Mouse (Mus musculus): ENCODE results near the gene Olfr1030. TPM values are rescaled to one million over a fixed set of nuclear protein-coding genes. Genes with fewer than 3 reads are reported as not detected.
"Not testable (repeated sequence)": the region's sequence is repeated elsewhere in the genome, so short reads cannot be mapped to it uniquely, and the experiment has no call there.

The Olfr1030 gene
- total RNA-seq (2021): not detected
- long read RNA-seq: 0 reads

DNA sequence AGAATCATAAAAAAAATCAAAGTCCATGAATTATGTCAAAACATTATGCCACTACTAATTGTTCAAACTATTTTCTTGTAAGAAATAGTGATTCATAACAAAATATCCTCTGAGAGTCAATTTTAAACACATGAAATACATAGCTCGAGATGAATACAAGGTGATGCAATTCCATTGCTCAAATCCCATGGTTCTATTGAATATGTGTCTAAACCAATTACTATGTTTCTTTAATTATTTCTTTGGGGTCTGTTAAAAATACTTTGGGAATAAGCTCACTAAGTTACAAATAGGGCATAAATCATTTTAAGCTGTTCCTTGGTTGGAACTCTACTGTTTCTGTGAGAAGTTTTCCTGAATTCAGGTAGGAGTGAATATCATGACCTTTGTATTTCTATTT, at the start of gene Olfr1030:
TSS of gene Olfr1030 (plus strand) at position 301 of the 400 bp plus-strand sequence.
- no peak for DNase-seq (ENCODE audit: low spot score in 2 of 2)

DNA sequence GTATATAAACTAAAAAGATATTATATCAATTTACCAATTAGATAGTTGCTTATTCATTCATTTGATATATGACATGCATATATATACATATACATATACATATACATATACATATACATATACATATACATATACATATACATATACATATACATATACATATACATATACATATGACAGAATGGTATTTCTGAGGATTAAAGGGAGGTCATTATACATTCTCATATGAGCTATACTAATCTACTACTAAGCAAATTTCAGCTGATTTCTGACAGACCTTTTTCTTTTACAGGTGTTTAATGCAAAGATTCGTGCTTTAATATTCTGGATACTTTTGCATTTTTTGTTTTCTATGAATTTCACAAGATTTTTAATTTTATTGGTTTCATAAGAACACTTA, 28.9 kb upstream of the Olfr1030 start, which contains the start of gene Olfr1028:
TSS of gene Olfr1028 (plus strand) at position 301 of the 400 bp plus-strand sequence.
- no peak for DNase-seq (ENCODE audit: low spot score in 2 of 2)

DNA sequence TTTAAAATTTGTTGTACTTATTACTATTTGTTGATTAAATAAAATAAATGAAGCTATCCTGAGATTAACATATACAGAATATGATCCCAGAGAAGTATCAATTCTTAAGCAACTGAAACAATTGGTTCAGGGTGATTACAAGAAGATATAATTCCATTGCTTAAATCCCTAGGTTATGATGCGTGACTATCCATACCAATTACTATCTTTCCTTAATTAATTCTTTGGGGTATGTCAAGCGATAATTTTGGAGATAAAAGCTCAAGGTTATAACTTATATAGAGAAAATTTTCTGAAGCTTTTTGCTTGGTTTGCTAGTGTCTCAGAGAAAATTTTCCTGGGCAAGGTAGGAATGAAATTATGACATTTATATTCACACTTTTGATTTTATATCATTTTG, 5.5 kb upstream of the Olfr1030 start, which contains the start of gene Olfr1029:
TSS of gene Olfr1029 (plus strand) at position 301 of the 400 bp plus-strand sequence.
- DNase-seq (ENCODE audit: low spot score in 2 of 2): no peak

DNA sequence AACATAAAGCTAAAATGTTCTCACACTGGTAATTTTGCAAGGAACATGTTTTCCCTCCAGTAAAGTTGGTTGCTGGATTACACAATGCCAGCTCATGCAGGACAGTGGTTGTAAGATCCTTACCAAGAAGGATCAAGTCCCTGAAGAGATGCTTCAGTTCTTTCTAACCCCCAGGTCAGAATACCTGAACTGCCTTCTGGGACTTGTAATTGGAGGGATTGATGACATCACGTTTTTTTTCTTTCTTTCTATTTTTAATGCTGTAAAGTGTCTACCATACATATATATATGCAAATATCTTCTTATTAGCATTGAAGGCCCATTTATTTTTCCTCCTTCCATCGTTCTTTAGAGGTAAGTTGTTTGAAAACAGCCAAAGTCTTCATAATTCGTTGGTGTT, 10.9 kb downstream of the Olfr1030 start, which contains the start of gene Olfr1031:
TSS of gene Olfr1031 (plus strand) at position 301 of the 400 bp plus-strand sequence.
- no peak for DNase-seq (ENCODE audit: low spot score in 2 of 2)

DNA sequence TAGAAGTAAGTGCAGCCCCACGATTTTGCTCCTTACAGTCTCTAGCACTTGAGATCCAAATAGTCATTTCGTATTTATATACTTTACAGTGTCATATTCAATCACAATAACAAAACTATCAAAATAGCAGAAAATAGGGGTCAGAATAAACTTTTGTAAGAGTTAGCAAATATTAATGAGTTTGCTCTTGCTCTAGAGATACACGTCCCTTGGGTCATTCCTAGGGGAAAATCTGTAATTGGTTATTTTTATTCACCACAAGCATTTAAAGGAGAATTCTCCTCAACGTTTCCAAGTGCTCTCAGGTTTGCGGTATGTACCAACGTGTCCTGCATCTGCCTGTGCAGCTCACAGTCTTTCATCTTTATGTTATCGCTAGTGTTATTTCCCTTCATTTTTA, 26.2 kb downstream of the Olfr1030 start, which contains the start of gene Olfr1032:
TSS of gene Olfr1032 (plus strand) at position 301 of the 400 bp plus-strand sequence.
- no peak for DNase-seq (ENCODE audit: low spot score in 2 of 2)

DNA sequence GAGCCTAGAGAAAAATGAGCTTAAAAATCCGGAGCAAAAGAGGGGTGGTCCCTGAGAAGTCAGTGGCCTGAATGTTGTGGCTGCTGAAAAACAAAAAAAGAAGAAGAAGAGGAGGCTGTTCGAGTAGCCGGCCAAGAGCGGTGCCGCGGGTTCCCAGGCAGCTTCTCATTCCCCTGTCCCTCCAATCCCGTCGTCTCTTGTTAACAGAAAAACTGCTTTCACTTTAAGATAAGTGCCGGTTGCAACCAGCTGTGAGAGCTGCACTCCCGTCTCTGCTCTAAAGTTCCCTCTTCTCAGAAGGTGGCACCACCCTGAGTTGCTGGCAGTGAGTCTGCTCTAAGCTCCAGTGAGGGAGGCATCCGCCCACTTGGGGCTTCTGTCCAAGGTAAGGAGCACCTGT, 41.3 kb downstream of the Olfr1030 start, which contains the start of gene Olfr1033:
TSS of gene Olfr1033 (plus strand) at position 228 of the 400 bp plus-strand sequence.
- not testable (repeated sequence) for DNase-seq (ENCODE audit: low spot score in 2 of 2)

DNA sequence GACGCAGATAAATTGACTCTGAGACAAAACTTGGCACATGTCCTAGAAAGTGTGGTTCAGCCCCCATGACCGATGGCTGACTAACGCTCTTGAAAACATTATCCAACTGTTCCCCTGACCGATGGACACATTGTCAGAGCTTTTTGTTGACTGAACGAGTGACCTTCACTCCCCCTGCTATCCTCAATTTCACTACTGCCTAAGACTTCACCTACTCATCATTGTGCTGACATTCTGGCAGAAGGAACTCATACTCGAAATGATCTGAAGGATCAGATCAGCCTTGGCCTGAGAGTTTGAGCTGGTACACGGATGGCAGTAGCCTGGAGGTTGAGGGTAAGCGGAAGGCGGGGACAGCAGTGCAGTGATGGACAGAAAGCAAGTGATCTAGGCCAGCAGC, 42.4 kb downstream of the Olfr1030 start:
- DNase-seq (ENCODE audit: low spot score in 2 of 2): not testable (repeated sequence)

Other genes starting within 250 kb of the Olfr1030 start
- gene Olfr1012, start 216.5 kb upstream of the Olfr1030 start, total RNA-seq (2021): not detected
- gene Olfr1013, start 212.2 kb upstream of the Olfr1030 start, total RNA-seq (2021): not detected
- not detected for gene Olfr1014, start 206.6 kb upstream of the Olfr1030 start, total RNA-seq (2021)
- not detected for gene Olfr1015, start 197.3 kb upstream of the Olfr1030 start, total RNA-seq (2021)
- gene Olfr1016, start 176.7 kb upstream of the Olfr1030 start, total RNA-seq (2021): not detected
- gene Olfr1018, start 160.8 kb upstream of the Olfr1030 start, total RNA-seq (2021): not detected
- not detected for gene Olfr1019, start 133.8 kb upstream of the Olfr1030 start, total RNA-seq (2021)
- not detected for gene Olfr1020, start 132.2 kb upstream of the Olfr1030 start, total RNA-seq (2021)
- not detected for gene Olfr1022, start 110.7 kb upstream of the Olfr1030 start, total RNA-seq (2021)
- not detected for gene Olfr1023, start 93.6 kb upstream of the Olfr1030 start, total RNA-seq (2021)
- not detected for gene Olfr1024, start 74.2 kb upstream of the Olfr1030 start, total RNA-seq (2021)
- not detected for gene Olfr1025-ps1, start 64.1 kb upstream of the Olfr1030 start, total RNA-seq (2021)
- not detected for gene Olfr1026, start 57.7 kb upstream of the Olfr1030 start, total RNA-seq (2021)
- not detected for gene Olfr1028, start 28.8 kb upstream of the Olfr1030 start, total RNA-seq (2021)
- gene Olfr1029, start 5.4 kb upstream of the Olfr1030 start, total RNA-seq (2021): not detected
- not detected for gene Olfr1031, start 11.0 kb downstream of the Olfr1030 start, total RNA-seq (2021)
- gene Olfr1032, start 26.3 kb downstream of the Olfr1030 start, total RNA-seq (2021): not detected
- gene Olfr1033, start 41.4 kb downstream of the Olfr1030 start, total RNA-seq (2021): not detected
- not detected for gene Olfr1034, start 66.6 kb downstream of the Olfr1030 start, total RNA-seq (2021)
- gene Olfr1036, start 94.7 kb downstream of the Olfr1030 start, total RNA-seq (2021): not detected
- not detected for gene Olfr1037, start 108.1 kb downstream of the Olfr1030 start, total RNA-seq (2021)
- not detected for gene Olfr1039, start 156.7 kb downstream of the Olfr1030 start, total RNA-seq (2021)
- gene Olfr1040, start 167.5 kb downstream of the Olfr1030 start, total RNA-seq (2021): not detected
- not detected for gene Olfr1042, start 182.6 kb downstream of the Olfr1030 start, total RNA-seq (2021)
- not detected for gene Olfr1043, start 188.2 kb downstream of the Olfr1030 start, total RNA-seq (2021)
- not detected for gene Olfr1044, start 198.5 kb downstream of the Olfr1030 start, total RNA-seq (2021)
- not detected for gene Olfr52, start 206.4 kb downstream of the Olfr1030 start, total RNA-seq (2021)
- gene Olfr1045, start 223.7 kb downstream of the Olfr1030 start, total RNA-seq (2021): not detected
- not detected for gene Olfr1046, start 240.0 kb downstream of the Olfr1030 start, total RNA-seq (2021)

All from layer of hippocampus, adult 18-20 months (tissue).